In the genomic region with DNA sequence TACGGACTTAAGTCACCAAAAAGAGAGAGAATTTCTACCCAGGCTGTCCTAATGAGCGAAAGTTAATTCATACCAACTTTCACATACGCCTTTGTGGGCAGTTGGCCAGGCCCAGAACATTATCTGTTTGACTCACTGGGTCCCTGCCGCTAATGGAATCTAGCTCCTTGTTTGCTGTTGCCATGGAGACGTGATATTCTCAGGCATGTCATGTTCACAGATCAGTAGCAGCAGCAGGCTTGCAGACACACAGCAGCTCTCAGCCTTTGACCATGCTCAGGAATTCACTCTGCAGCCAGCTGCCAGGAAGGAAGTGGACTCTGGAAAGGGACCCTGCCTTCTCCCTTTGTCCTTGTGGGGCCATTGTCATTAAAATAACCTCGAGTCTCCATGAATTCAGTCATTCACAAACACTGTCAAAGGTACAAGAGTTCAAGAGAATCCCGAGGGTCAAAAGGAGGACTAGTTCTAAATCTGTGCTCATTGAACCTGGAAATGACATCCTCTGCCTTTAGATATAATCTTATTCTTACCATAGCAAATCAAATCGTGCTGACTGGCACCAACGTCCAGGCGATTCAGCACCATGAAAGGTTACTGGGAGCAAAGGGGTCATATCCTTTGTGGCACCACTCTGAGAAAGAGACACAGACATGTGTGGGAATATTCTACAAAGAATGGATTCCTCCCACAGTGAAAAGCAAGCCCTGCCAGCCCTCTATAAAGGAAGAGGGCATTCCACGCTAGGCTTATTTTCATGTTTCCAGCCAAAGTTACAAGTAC, we compare ENCODE assay signal across 7 mouse cellular contexts.
A peak's percentile ranks its signal among the peaks of the same experiment; 100 is the strongest.
DNase-seq lines count a peak whose midpoint lies in the region; ATAC-seq and TF ChIP-seq lines count a peak whose summit lies in the region.

No protein-coding gene starts in this region.

- ATAC-seq in forebrain, embryonic 12.5 days (ENCODE audit: low FRiP score) = peak; percentile 95
- peak; percentile 70 for ATAC-seq in liver, postnatal 0 days

- H3K9me3 ChIP-seq in forebrain, embryonic 12.5 days = no peaks in the 10 kb centered on the region
- H3K9me3 ChIP-seq in liver, postnatal 0 days (ENCODE audit: low read length) = no peaks in the 10 kb centered on the region

- no peaks in the 10 kb centered on the region for H3K27me3 ChIP-seq in forebrain, embryonic 12.5 days
- no peaks in the 10 kb centered on the region for H3K27me3 ChIP-seq in liver, postnatal 0 days (ENCODE audit: insufficient read depth, low read length)

- no peak overlapping the region for H3K4me3 ChIP-seq in forebrain, embryonic 12.5 days (replicated peaks)
- peak overlapping the region; percentile 10; the same call in 1 of the 2 replicates for H3K4me3 ChIP-seq in layer of hippocampus, adult 2 months
- no peak overlapping the region for H3K4me3 ChIP-seq in liver, postnatal 0 days (ENCODE audit: low read depth, low read length)

- H3K4me2 ChIP-seq in forebrain, embryonic 12.5 days = peak overlapping the region; percentile 17; the same call in 1 of the 2 replicates
- H3K4me2 ChIP-seq in liver, postnatal 0 days (ENCODE audit: low read depth, low read length) = no peak overlapping the region

- DNase-seq in adrenal gland, postnatal 14 days = peak; percentile 77
- DNase-seq in heart, postnatal 36 days = peak; percentile 44 to 53
- peak; percentile 51 to 85 for DNase-seq in layer of hippocampus, adult 2 months (ENCODE audit: low spot score in 2 of 2)
- peak; percentile 38 for DNase-seq in liver, postnatal 0 days
- DNase-seq in ovary, postnatal 36 days (ENCODE audit: low spot score) = peak; percentile 58
- DNase-seq in B cell, adult 2 months = no peak

- peak overlapping the region; percentile 81 for H3K27ac ChIP-seq in forebrain, embryonic 12.5 days
- H3K27ac ChIP-seq in layer of hippocampus, adult 2 months = no peak overlapping the region
- H3K27ac ChIP-seq in liver, postnatal 0 days (ENCODE audit: low read depth) = no peak overlapping the region

- no peak; the same call in 1 of the 2 replicates for TF ChIP-seq EP300 in liver, postnatal 0 days (IDR thresholded peaks at IDR 0.05; ENCODE audit: low read depth)

- 2% methylated on average over 11 of the region's 11 CpGs for WGBS in forebrain, embryonic 12.5 days
- WGBS in liver, postnatal 0 days (ENCODE audit: insufficient replicate concordance) = 19% methylated on average over 11 of the region's 11 CpGs

- no peak for TF ChIP-seq CTCF in layer of hippocampus, adult 2 months (conservative IDR thresholded peaks at IDR 0.05)
- TF ChIP-seq CTCF in liver, postnatal 0 days (IDR thresholded peaks at IDR 0.05; ENCODE audit: low read depth) = no peak

- H3K36me3 ChIP-seq in forebrain, embryonic 12.5 days (replicated peaks) = no peaks in the 10 kb centered on the region
- H3K36me3 ChIP-seq in liver, postnatal 0 days (replicated peaks; ENCODE audit: insufficient read depth, low read length) = no peaks in the 10 kb centered on the region

- H3K9ac ChIP-seq in forebrain, embryonic 12.5 days = no peak overlapping the region
- no peak overlapping the region for H3K9ac ChIP-seq in liver, postnatal 0 days (replicated peaks)

- peaks cover 31% of the 10 kb centered on the region for H3K4me1 ChIP-seq in forebrain, embryonic 12.5 days
- H3K4me1 ChIP-seq in liver, postnatal 0 days (ENCODE audit: insufficient read depth) = no peaks in the 10 kb centered on the region

- intact Hi-C loops in heart, postnatal 36 days (cut with DNase I) = no loop called here

Comparison
In these comparisons a context has a peak if more than half of its experiments do, and no peak if none do; other contexts are left out.
1. DNase-seq: peak in adrenal gland, postnatal 14 days (single experiment), heart, postnatal 36 days (2 of 2), layer of hippocampus, adult 2 months (2 of 2), liver, postnatal 0 days (single experiment) and ovary, postnatal 36 days (single experiment); none in B cell, adult 2 months (0 of 2).